Mouse (Mus musculus) kidney, postnatal 0 days (tissue): ENCODE results near the gene Cfap126. TPM values are rescaled to one million over a fixed set of nuclear protein-coding genes. Genes with fewer than 3 reads are reported as not detected.

Source experiments
- ATAC-seq: fragments of 200-750 bp; cut with Nextera tagmentation; replicated peaks from 2 replicates; pipeline ENCODE4 v1.8.0; 2017; ENCODE audit warnings: low read depth, moderate number of reproducible peaks, moderate TSS enrichment, moderate library complexity; ENCODE audit not compliant: low FRiP score
- DNase-seq: peaks from one replicate; pipeline ENCODE4 v3.0.0-alpha.2; 2016; ENCODE audit warnings: low spot score
- H3K27ac ChIP-seq: fragments of 300-500 bp; sonication (generic); 2 replicates; pipeline ENCODE4 v1.5.1; 2014; ENCODE audit warnings: mild to moderate bottlenecking
- H3K27me3 ChIP-seq: fragments of 300-500 bp; sonication (generic); 2 replicates; pipeline ENCODE4 v1.6.1; 2014; ENCODE audit warnings: low read length, mixed read lengths; ENCODE audit not compliant: insufficient read depth
- H3K36me3 ChIP-seq: fragments of 300-500 bp; sonication (generic); 2 replicates; pipeline ENCODE4 v1.6.1; 2014; ENCODE audit warnings: low read length, mixed read lengths; ENCODE audit not compliant: insufficient read depth
- H3K4me1 ChIP-seq: fragments of 300-500 bp; sonication (generic); replicated peaks from 2 replicates; pipeline ENCODE4 v1.6.1; 2014; ENCODE audit warnings: antibody characterized with exemption, low read length, mixed read lengths; ENCODE audit not compliant: insufficient read depth
- H3K4me2 ChIP-seq: fragments of 300-500 bp; sonication (generic); 2 replicates; pipeline ENCODE4 v1.6.1; 2014; ENCODE audit warnings: mild to moderate bottlenecking, low read length, moderate library complexity, mixed read lengths
- H3K4me3 ChIP-seq: fragments of 300-500 bp; sonication (generic); replicated peaks from 2 replicates; pipeline ENCODE4 v1.5.1; 2014; ENCODE audit warnings: low read depth, low read length
- H3K9ac ChIP-seq: fragments of 300-500 bp; sonication (generic); 2 replicates; pipeline ENCODE4 v1.6.1; 2014; ENCODE audit warnings: low read depth, low read length
- H3K9me3 ChIP-seq: fragments of 300-500 bp; sonication (generic); replicated peaks from 2 replicates; pipeline ENCODE4 v1.6.1; 2016; ENCODE audit warnings: low read length, inconsistent platforms, mixed read lengths
- CTCF ChIP-seq: IDR thresholded peaks from 2 replicates; pipeline ENCODE4 v1.5.1; 2016; ENCODE audit warnings: antibody characterized with exemption, low read depth, mild to moderate bottlenecking, moderate library complexity
- WGBS: fragments of 180-500 bp; shearing (Covaris S2); extraction: QIAGEN DNeasy Blood & Tissue Kit; methylation state at CpG from one replicate; pipeline ENCODE4 v1.1.7; 2014; 5-methylcytosine and 5-hydroxymethylcytosine counted together
- polyA plus RNA-seq: library from polyadenylated mRNA; unstranded; fragments of >200 nt; fragmentation: Nextera tagmentation; extraction: Ambion mirVana; gene quantifications from 2 replicates; pipeline ENCODE4 v1.2.1, GENCODE M21; 2015

Cfap126 gene
- polyA plus RNA-seq, 1 experiment from 2014 or later = 4.6 TPM

- no peaks in the 10 kb centered on the region for H3K36me3 ChIP-seq
- no peak overlapping the region for H3K4me2 ChIP-seq
- H3K9me3 ChIP-seq = no peaks in the 10 kb centered on the region
- H3K9ac ChIP-seq = no peak overlapping the region
- no peak for TF ChIP-seq CTCF
- no peak overlapping the region for H3K27ac ChIP-seq
- no peak for DNase-seq
- no peak overlapping the region for H3K4me3 ChIP-seq
- no peaks in the 10 kb centered on the region for H3K27me3 ChIP-seq
- no peak for ATAC-seq
- H3K4me1 ChIP-seq = 0 out of 2 replicates have a peak, but pooled peaks cover under 1% of the 10 kb centered on the region
- WGBS = 70% methylated on average over 6 of the region's 6 CpGs
Measured at GRCm38 (mm10) chr1:171105226-171105625, 8.5 kb upstream of the Cfap126 start.

- peaks cover 6% of the 10 kb centered on the region; the same call in 1 of the 2 replicates for H3K4me1 ChIP-seq
- no peak overlapping the region for H3K4me2 ChIP-seq
- WGBS = 36% methylated on average over 9 of the region's 9 CpGs
- no peaks in the 10 kb centered on the region for H3K36me3 ChIP-seq
- H3K4me3 ChIP-seq = no peak overlapping the region
- H3K27me3 ChIP-seq = no peaks in the 10 kb centered on the region
- ATAC-seq (no peak), DNase-seq (no peak)
- no peak overlapping the region for H3K27ac ChIP-seq
- no peaks in the 10 kb centered on the region for H3K9me3 ChIP-seq
- H3K9ac ChIP-seq = no peak overlapping the region
- no peak for TF ChIP-seq CTCF
Measured at GRCm38 (mm10) chr1:171109620-171110019, 4.1 kb upstream of the Cfap126 start.

GRCm38 (mm10) chr1:171110659-171111019, 3.1 kb upstream of the Cfap126 start:
- Histone ChIP-seq H3K9ac (peak overlapping the region; percentile 55; the same call in 1 of the 2 replicates), H3K4me1 (peaks cover 6% of the 10 kb centered on the region; the same call in 1 of the 2 replicates), H3K36me3 (no peaks in the 10 kb centered on the region), H3K27ac (peak overlapping the region; percentile 50; the same call in 1 of the 2 replicates), H3K27me3 (no peaks in the 10 kb centered on the region), H3K9me3 (no peaks in the 10 kb centered on the region), H3K4me3 (peak overlapping the region; percentile 45), H3K4me2 (peak overlapping the region; percentile 70)
- DNase-seq (no peak), ATAC-seq (no peak)
- WGBS = 14% methylated on average over 15 of the region's 15 CpGs
- no peak for TF ChIP-seq CTCF

GRCm38 (mm10) chr1:171111020-171111780, 2.5 kb upstream of the Cfap126 start:
- ATAC-seq = peak; percentile 86
- Histone ChIP-seq H3K9ac (peak overlapping the region; percentile 55), H3K36me3 (no peaks in the 10 kb centered on the region), H3K4me2 (peak overlapping the region; percentile 70), H3K27me3 (no peaks in the 10 kb centered on the region), H3K27ac (peak overlapping the region; percentile 90), H3K4me1 (peaks cover 6% of the 10 kb centered on the region; the same call in 1 of the 2 replicates), H3K9me3 (no peaks in the 10 kb centered on the region), H3K4me3 (peak overlapping the region; percentile 45)
- peak; percentile 96 for DNase-seq
- TF ChIP-seq CTCF = peak; percentile 99
- WGBS = under 1% methylated on average over 38 of the region's 38 CpGs

GRCm38 (mm10) chr1:171111781-171112575, 1.7 kb upstream of the Cfap126 start:
- WGBS = 1% methylated on average over 15 of the region's 15 CpGs
- H3K27ac ChIP-seq = peak overlapping the region; percentile 90
- H3K27me3 ChIP-seq = no peaks in the 10 kb centered on the region
- no peak for TF ChIP-seq CTCF
- peak overlapping the region; percentile 55 for H3K9ac ChIP-seq
- H3K9me3 ChIP-seq = no peaks in the 10 kb centered on the region
- H3K4me3 ChIP-seq = peak overlapping the region; percentile 45
- H3K36me3 ChIP-seq = no peaks in the 10 kb centered on the region
- peak; percentile 75 for DNase-seq
- H3K4me2 ChIP-seq = peak overlapping the region; percentile 70
- peaks cover 6% of the 10 kb centered on the region; the same call in 1 of the 2 replicates for H3K4me1 ChIP-seq
- ATAC-seq = no peak

- Histone ChIP-seq H3K4me1 (peaks cover 6% of the 10 kb centered on the region; the same call in 1 of the 2 replicates), H3K4me3 (no peak overlapping the region), H3K4me2 (no peak overlapping the region), H3K27me3 (no peaks in the 10 kb centered on the region), H3K9me3 (no peaks in the 10 kb centered on the region), H3K36me3 (no peaks in the 10 kb centered on the region), H3K9ac (no peak overlapping the region), H3K27ac (no peak overlapping the region)
- no peak for ATAC-seq
- 79% methylated on average over 4 of the region's 4 CpGs for WGBS
- no peak for TF ChIP-seq CTCF
- no peak for DNase-seq
Measured at GRCm38 (mm10) chr1:171112986-171113385, 732 bp upstream of the Cfap126 start.
